Mouse (Mus musculus): ENCODE measurements around the gene Wipf2. TPM values are rescaled to one million over a fixed set of nuclear protein-coding genes. Genes with fewer than 3 reads are reported as not detected.

The Wipf2 gene
- polyA plus RNA-seq, 1 experiment = 7.3 TPM

GRCm38 (mm10) chr11:98872040-98872439 lies 8.6 kb downstream of the Wipf2 start:
- Histone ChIP-seq H3K36me3 (replicated peaks; ENCODE audit: low read length) (peaks cover 66% of the 10 kb centered on the region), H3K27me3 (replicated peaks) (no peaks in the 10 kb centered on the region), H3K4me1 (peaks cover 31% of the 10 kb centered on the region)

DNA sequence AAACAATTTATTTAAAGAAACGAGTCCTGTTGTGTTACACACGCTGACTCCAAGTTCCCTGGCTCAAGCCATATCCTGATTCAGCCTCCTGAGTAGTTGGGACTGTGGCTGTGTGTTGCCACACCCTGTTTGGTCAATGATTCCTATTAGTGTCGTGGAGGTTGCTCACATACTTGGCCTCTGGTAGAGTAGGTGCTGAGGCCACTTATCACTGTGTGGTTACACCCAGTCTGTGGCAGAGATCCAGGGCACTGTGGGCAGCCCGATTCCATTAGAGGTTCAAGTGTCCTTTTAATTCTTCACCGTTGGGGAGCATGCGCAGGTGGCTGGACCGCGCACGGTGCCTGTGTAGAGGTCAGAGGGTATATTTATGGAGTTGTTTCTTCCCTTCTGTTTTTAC lies 10.5 kb downstream of the Wipf2 start:
- TF ChIP-seq FLI1 (IDR thresholded peaks at IDR 0.05; ENCODE audit: low read length) (no peak), GATA1 (IDR thresholded peaks at IDR 0.05; ENCODE audit: borderline replicate concordance, low read length) (no peak)
- no peak overlapping the region for H3K4me3 ChIP-seq (replicated peaks)
- no peaks in the 10 kb centered on the region for H3K27me3 ChIP-seq (replicated peaks)
- peaks cover 54% of the 10 kb centered on the region for H3K36me3 ChIP-seq (replicated peaks; ENCODE audit: low read length)
- no peaks in the 10 kb centered on the region for H3K9me3 ChIP-seq
- peaks cover 28% of the 10 kb centered on the region for H3K4me1 ChIP-seq

More at GRCm38 (mm10) chr11:98872040-98872439, 8.6 kb downstream of the Wipf2 start:
- TF ChIP-seq FLI1 (IDR thresholded peaks at IDR 0.05; ENCODE audit: low read length) = no peak
- TF ChIP-seq GATA1 (IDR thresholded peaks at IDR 0.05; ENCODE audit: borderline replicate concordance, low read length) = no peak
- no peak overlapping the region for H3K4me3 ChIP-seq (replicated peaks)
- no peaks in the 10 kb centered on the region for H3K9me3 ChIP-seq

DNA sequence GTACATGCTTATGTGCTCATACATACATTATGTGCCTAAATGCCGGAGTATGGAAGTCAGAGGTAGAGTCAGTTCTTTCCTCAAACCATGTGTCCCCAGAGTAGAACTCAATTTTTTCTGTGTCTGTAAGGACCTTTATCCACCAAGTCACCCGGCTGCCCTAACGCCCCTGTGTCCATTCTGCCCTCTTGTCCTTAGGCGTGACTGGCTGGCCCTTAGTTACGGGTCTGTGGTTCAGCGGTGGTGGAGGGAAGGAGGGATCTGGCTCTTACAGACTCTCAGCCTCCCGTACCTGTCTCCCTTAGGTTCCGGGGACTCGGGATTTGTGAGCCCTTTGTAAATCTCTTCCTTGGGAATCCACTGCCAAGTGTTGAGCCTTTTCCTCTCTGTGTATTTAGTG lies 13.6 kb downstream of the Wipf2 start:
- no peaks in the 10 kb centered on the region for H3K9me3 ChIP-seq
- H3K36me3 ChIP-seq (replicated peaks; ENCODE audit: low read length) = peaks cover 37% of the 10 kb centered on the region
- TF ChIP-seq FLI1 (IDR thresholded peaks at IDR 0.05; ENCODE audit: low read length) (no peak), GATA1 (IDR thresholded peaks at IDR 0.05; ENCODE audit: borderline replicate concordance, low read length) (no peak)
- no peaks in the 10 kb centered on the region for H3K27me3 ChIP-seq (replicated peaks)
- H3K4me3 ChIP-seq (replicated peaks) = no peak overlapping the region
- H3K4me1 ChIP-seq = peaks cover 17% of the 10 kb centered on the region

- H3K27me3 ChIP-seq (replicated peaks) = no peaks in the 10 kb centered on the region
- H3K4me3 ChIP-seq (replicated peaks) = no peak overlapping the region
- peaks cover 22% of the 10 kb centered on the region for H3K4me1 ChIP-seq
- H3K9me3 ChIP-seq = no peaks in the 10 kb centered on the region
- TF ChIP-seq GATA1 (IDR thresholded peaks at IDR 0.05; ENCODE audit: borderline replicate concordance, low read length) = no peak
- no peak for TF ChIP-seq FLI1 (IDR thresholded peaks at IDR 0.05; ENCODE audit: low read length)
- H3K36me3 ChIP-seq (replicated peaks; ENCODE audit: low read length) = peaks cover 86% of the 10 kb centered on the region
Observed at GRCm38 (mm10) chr11:98887703-98888102, 24.3 kb downstream of the Wipf2 start.

DNA sequence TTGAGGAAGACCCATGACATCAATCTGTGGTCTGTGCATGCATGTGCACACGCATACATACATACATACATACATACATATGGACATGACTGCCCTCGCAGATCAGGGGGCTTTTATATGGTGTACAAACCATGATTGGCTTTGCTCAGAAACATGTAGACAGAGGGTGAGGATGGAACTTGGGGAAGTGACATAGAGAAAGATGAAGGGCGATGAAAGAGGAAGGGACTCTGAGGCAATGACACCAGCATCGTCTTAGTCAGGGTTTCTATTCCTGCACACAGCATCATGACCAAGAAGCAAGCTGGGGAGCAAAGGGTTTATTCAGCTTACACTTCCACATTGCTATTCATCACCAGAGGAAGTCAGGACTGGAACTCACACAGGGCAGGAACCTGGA lies 25.6 kb downstream of the Wipf2 start:
- H3K4me3 ChIP-seq (replicated peaks) = no peak overlapping the region
- no peaks in the 10 kb centered on the region for H3K27me3 ChIP-seq (replicated peaks)
- 0 out of 2 replicates have a peak, but pooled peaks cover 2% of the 10 kb centered on the region for H3K9me3 ChIP-seq
- peaks cover 97% of the 10 kb centered on the region for H3K36me3 ChIP-seq (replicated peaks; ENCODE audit: low read length)
- TF ChIP-seq FLI1 (IDR thresholded peaks at IDR 0.05; ENCODE audit: low read length) (no peak), GATA1 (IDR thresholded peaks at IDR 0.05; ENCODE audit: borderline replicate concordance, low read length) (no peak)
- H3K4me1 ChIP-seq = peaks cover 15% of the 10 kb centered on the region

DNA sequence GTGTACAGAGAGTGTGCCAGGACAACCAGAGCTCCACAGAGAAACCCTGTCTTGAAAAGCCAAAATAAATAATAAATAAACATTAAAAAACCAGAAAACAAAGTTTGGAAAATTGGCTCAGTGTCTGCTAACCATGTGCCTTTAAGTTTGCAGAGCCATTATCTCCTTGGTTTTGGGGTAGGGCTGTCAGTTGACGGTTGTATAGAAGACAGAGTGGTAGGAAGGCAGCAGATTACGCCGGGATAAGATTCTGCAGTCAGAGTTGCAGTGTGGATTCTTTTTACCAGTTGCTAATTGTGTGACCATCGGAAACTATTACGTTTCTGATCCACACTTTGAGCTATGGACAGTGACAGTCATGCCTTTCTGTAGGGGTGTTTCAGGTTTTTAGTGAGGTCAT lies 26.5 kb downstream of the Wipf2 start:
- Histone ChIP-seq H3K4me1 (peaks cover 16% of the 10 kb centered on the region), H3K27me3 (replicated peaks) (no peaks in the 10 kb centered on the region), H3K4me3 (replicated peaks) (no peak overlapping the region), H3K36me3 (replicated peaks; ENCODE audit: low read length) (peaks cover 95% of the 10 kb centered on the region), H3K9me3 (0 out of 2 replicates have a peak, but pooled peaks cover 2% of the 10 kb centered on the region)
- TF ChIP-seq GATA1 (IDR thresholded peaks at IDR 0.05; ENCODE audit: borderline replicate concordance, low read length) = no peak
- TF ChIP-seq FLI1 (IDR thresholded peaks at IDR 0.05; ENCODE audit: low read length) = no peak

- Histone ChIP-seq H3K9me3 (0 out of 2 replicates have a peak, but pooled peaks cover 2% of the 10 kb centered on the region), H3K36me3 (replicated peaks; ENCODE audit: low read length) (peaks cover 96% of the 10 kb centered on the region), H3K4me1 (peaks cover 15% of the 10 kb centered on the region), H3K4me3 (replicated peaks) (no peak overlapping the region), H3K27me3 (replicated peaks) (no peaks in the 10 kb centered on the region)
- TF ChIP-seq GATA1 (IDR thresholded peaks at IDR 0.05; ENCODE audit: borderline replicate concordance, low read length) = no peak
- no peak for TF ChIP-seq FLI1 (IDR thresholded peaks at IDR 0.05; ENCODE audit: low read length)
Observed at GRCm38 (mm10) chr11:98892426-98892825, 29.0 kb downstream of the Wipf2 start.

GRCm38 (mm10) chr11:98900529-98901125 lies 37.2 kb downstream of the Wipf2 start:
- H3K4me3 ChIP-seq (replicated peaks) = peak overlapping the region; percentile 47
- no peak for TF ChIP-seq GATA1 (IDR thresholded peaks at IDR 0.05; ENCODE audit: borderline replicate concordance, low read length)
- TF ChIP-seq FLI1 (IDR thresholded peaks at IDR 0.05; ENCODE audit: low read length) = no peak
- H3K27me3 ChIP-seq (replicated peaks) = no peaks in the 10 kb centered on the region
- no peaks in the 10 kb centered on the region for H3K9me3 ChIP-seq
- peaks cover 92% of the 10 kb centered on the region for H3K36me3 ChIP-seq (replicated peaks; ENCODE audit: low read length)
- peaks cover 47% of the 10 kb centered on the region for H3K4me1 ChIP-seq

DNA sequence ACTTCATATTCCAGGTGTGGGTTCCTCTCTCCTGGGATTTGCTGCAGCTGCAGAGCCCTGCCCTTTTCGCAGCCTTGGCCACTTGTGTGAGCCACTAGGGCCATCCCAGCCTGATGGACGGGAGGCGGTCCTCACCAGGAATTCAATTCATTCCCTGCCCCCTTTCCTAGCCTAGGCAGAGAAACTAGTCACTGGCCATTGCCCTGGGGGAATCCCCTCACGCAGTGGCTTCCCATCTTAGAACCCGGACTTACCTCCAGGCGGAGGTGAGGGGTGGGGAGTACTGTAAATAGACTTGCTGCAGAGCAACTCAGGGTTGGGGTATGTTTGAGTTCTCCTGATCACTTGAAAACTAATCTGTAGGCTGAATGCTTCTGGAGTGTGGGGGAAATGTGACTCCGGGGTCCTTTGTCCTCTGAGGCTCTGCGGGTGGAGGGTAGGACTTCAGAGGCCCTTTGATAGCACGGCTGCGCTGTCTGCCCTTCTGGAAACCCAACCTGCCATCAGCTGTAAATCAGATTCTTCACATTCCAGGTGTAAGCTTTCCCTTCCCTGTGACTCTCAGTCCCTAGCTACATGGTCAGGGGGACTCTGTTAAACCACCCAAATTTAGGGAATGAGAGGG lies 39.3 kb downstream of the Wipf2 start:
- Histone ChIP-seq H3K4me3 (replicated peaks) (no peak overlapping the region), H3K36me3 (replicated peaks; ENCODE audit: low read length) (peaks cover 76% of the 10 kb centered on the region), H3K9me3 (no peaks in the 10 kb centered on the region), H3K4me1 (peaks cover 57% of the 10 kb centered on the region), H3K27me3 (replicated peaks) (no peaks in the 10 kb centered on the region)
- no peak for TF ChIP-seq GATA1 (IDR thresholded peaks at IDR 0.05; ENCODE audit: borderline replicate concordance, low read length)
- TF ChIP-seq FLI1 (IDR thresholded peaks at IDR 0.05; ENCODE audit: low read length) = no peak

- no peak for TF ChIP-seq GATA1 (IDR thresholded peaks at IDR 0.05; ENCODE audit: borderline replicate concordance, low read length)
- TF ChIP-seq FLI1 (IDR thresholded peaks at IDR 0.05; ENCODE audit: low read length) = no peak
- no peaks in the 10 kb centered on the region for H3K27me3 ChIP-seq (replicated peaks)
- no peaks in the 10 kb centered on the region for H3K9me3 ChIP-seq
- H3K4me3 ChIP-seq (replicated peaks) = no peak overlapping the region
- H3K4me1 ChIP-seq = peaks cover 74% of the 10 kb centered on the region
- peaks cover 61% of the 10 kb centered on the region for H3K36me3 ChIP-seq (replicated peaks; ENCODE audit: low read length)
Observed at GRCm38 (mm10) chr11:98904577-98904976, 41.1 kb downstream of the Wipf2 start.

All from megakaryocyte, embryonic 14.5 days (primary cell).